Mouse (Mus musculus) neural tube, embryonic 13.5 days (tissue): ENCODE results near the gene Clpb. TPM values are rescaled to one million over a fixed set of nuclear protein-coding genes. Genes with fewer than 3 reads are reported as not detected.
"Not testable (repeated sequence)": the region's sequence is repeated elsewhere in the genome, so short reads cannot be mapped to it uniquely, and the experiment has no call there.

ENCODE experiments used
- ATAC-seq: fragments of 200-750 bp; cut with Nextera tagmentation; 2 replicates; pipeline ENCODE4 v1.8.0; 2017; ENCODE audit warnings: low read depth, mild to moderate bottlenecking, moderate TSS enrichment, moderate library complexity
- H3K27ac ChIP-seq: fragments of 300-500 bp; sonication (generic); replicated peaks from 2 replicates; pipeline ENCODE4 v1.5.1; 2015; ENCODE audit warnings: moderate library complexity, mild to moderate bottlenecking, inconsistent platforms
- H3K27me3 ChIP-seq: fragments of 300-500 bp; sonication (generic); 2 replicates; pipeline ENCODE4 v1.6.1; 2015; ENCODE audit warnings: mild to moderate bottlenecking, inconsistent platforms
- H3K36me3 ChIP-seq: fragments of 300-500 bp; sonication (generic); 2 replicates; pipeline ENCODE4 v1.6.1; 2015; ENCODE audit warnings: mild to moderate bottlenecking, inconsistent platforms
- H3K4me1 ChIP-seq: fragments of 300-500 bp; sonication (generic); replicated peaks from 2 replicates; pipeline ENCODE4 v1.6.1; 2015; ENCODE audit warnings: inconsistent platforms
- H3K4me2 ChIP-seq: fragments of 300-500 bp; sonication (generic); 2 replicates; pipeline ENCODE4 v1.6.1; 2015; ENCODE audit warnings: inconsistent platforms, mild to moderate bottlenecking, moderate library complexity
- H3K4me3 ChIP-seq: fragments of 300-500 bp; sonication (generic); 2 replicates; pipeline ENCODE4 v1.5.1; 2015; ENCODE audit warnings: mild to moderate bottlenecking, inconsistent platforms
- H3K9ac ChIP-seq: fragments of 300-500 bp; sonication (generic); 2 replicates; pipeline ENCODE4 v1.6.1; 2015; ENCODE audit warnings: moderate library complexity, mild to moderate bottlenecking, inconsistent platforms
- H3K9me3 ChIP-seq: fragments of 300-500 bp; sonication (generic); 2 replicates; pipeline ENCODE4 v1.6.1; 2016; ENCODE audit warnings: inconsistent platforms
- WGBS: fragments of 180-500 bp; shearing (Covaris S2); methylation state at CpG from one replicate; pipeline ENCODE4 v1.1.7; 2015; 5-methylcytosine and 5-hydroxymethylcytosine counted together
- polyA plus RNA-seq: library from polyadenylated mRNA; unstranded; fragments of >200 nt; fragmentation: Nextera tagmentation; extraction: Ambion mirVana; gene quantifications from 2 replicates; pipeline ENCODE4 v1.2.1, GENCODE M21; 2015

The Clpb gene
- 30.4 and 33.8 TPM in 2 replicates for polyA plus RNA-seq

GRCm38 (mm10) chr7:101663514-101664159, at the start of gene Clpb:
Gene Clpb, plus strand, starts transcription at chr7:101663633.
- Histone ChIP-seq H3K9me3 (no peaks in the 10 kb centered on the region), H3K4me3 (peak within 1 kb of the TSS; percentile 60), H3K4me2 (peak within 1 kb of the TSS; percentile 66), H3K36me3 (peaks cover 3% of the 10 kb centered on the region; the same call in 1 of the 2 replicates), H3K27ac (peak within 1 kb of the TSS; percentile 70), H3K4me1 (peaks cover 34% of the 10 kb centered on the region), H3K9ac (peak within 1 kb of the TSS; percentile 60), H3K27me3 (no peaks in the 10 kb centered on the region)
- WGBS = 1% methylated on average over 49 of the region's 49 CpGs
- peak; percentile 99 for ATAC-seq

- no peak for ATAC-seq
- Histone ChIP-seq H3K4me3 (no peak overlapping the region), H3K4me2 (no peak overlapping the region), H3K9ac (no peak overlapping the region), H3K36me3 (no peaks in the 10 kb centered on the region), H3K4me1 (no peaks in the 10 kb centered on the region), H3K27me3 (no peaks in the 10 kb centered on the region), H3K27ac (no peak overlapping the region), H3K9me3 (no peaks in the 10 kb centered on the region)
- WGBS = 80% methylated on average over 7 of the region's 7 CpGs
Observed at GRCm38 (mm10) chr7:101615406-101615805, 48.0 kb upstream of the Clpb start.

- H3K27ac ChIP-seq = no peak overlapping the region
- no peak overlapping the region for H3K4me3 ChIP-seq
- no peak overlapping the region for H3K4me2 ChIP-seq
- no peak overlapping the region for H3K9ac ChIP-seq
- H3K27me3 ChIP-seq = no peaks in the 10 kb centered on the region
- ATAC-seq = no peak
- whole genome bisulfite sequencing = 85% methylated on average over 6 of the region's 6 CpGs
- H3K4me1 ChIP-seq = no peaks in the 10 kb centered on the region
- no peaks in the 10 kb centered on the region for H3K9me3 ChIP-seq
- no peaks in the 10 kb centered on the region for H3K36me3 ChIP-seq
Observed at GRCm38 (mm10) chr7:101616136-101616835, 47.1 kb upstream of the Clpb start.

GRCm38 (mm10) chr7:101617438-101618165, 45.8 kb upstream of the Clpb start:
- no peaks in the 10 kb centered on the region for H3K4me1 ChIP-seq
- no peak overlapping the region for H3K4me2 ChIP-seq
- no peak for ATAC-seq
- no peak overlapping the region for H3K9ac ChIP-seq
- H3K27me3 ChIP-seq = no peaks in the 10 kb centered on the region
- no peaks in the 10 kb centered on the region for H3K9me3 ChIP-seq
- H3K4me3 ChIP-seq = no peak overlapping the region
- no peak overlapping the region for H3K27ac ChIP-seq
- H3K36me3 ChIP-seq = no peaks in the 10 kb centered on the region
- WGBS = 67% methylated on average over 10 of the region's 10 CpGs

- H3K27me3 ChIP-seq = no peaks in the 10 kb centered on the region
- no peak for ATAC-seq
- H3K9me3 ChIP-seq = no peaks in the 10 kb centered on the region
- H3K9ac ChIP-seq = no peak overlapping the region
- H3K27ac ChIP-seq = no peak overlapping the region
- no peak overlapping the region for H3K4me2 ChIP-seq
- WGBS = 84% methylated on average over 7 of the region's 7 CpGs
- H3K36me3 ChIP-seq = no peaks in the 10 kb centered on the region
- H3K4me1 ChIP-seq = peaks cover 5% of the 10 kb centered on the region
- H3K4me3 ChIP-seq = no peak overlapping the region
Observed at GRCm38 (mm10) chr7:101618273-101618672, 45.2 kb upstream of the Clpb start.

- 30% methylated on average over 4 of the region's 4 CpGs for WGBS
- Histone ChIP-seq H3K4me3 (no peak overlapping the region), H3K4me1 (peaks cover 19% of the 10 kb centered on the region), H3K27me3 (no peaks in the 10 kb centered on the region), H3K36me3 (no peaks in the 10 kb centered on the region), H3K9me3 (no peaks in the 10 kb centered on the region), H3K27ac (no peak overlapping the region), H3K4me2 (no peak overlapping the region), H3K9ac (no peak overlapping the region)
- ATAC-seq = no peak
Observed at GRCm38 (mm10) chr7:101620373-101620772, 43.1 kb upstream of the Clpb start.

- H3K4me1 ChIP-seq = peaks cover 19% of the 10 kb centered on the region
- not testable (repeated sequence) for H3K9me3 ChIP-seq, H3K9ac ChIP-seq, H3K27me3 ChIP-seq, H3K4me3 ChIP-seq, H3K36me3 ChIP-seq, H3K4me2 ChIP-seq, ATAC-seq, H3K27ac ChIP-seq
- 89% methylated on average over 4 of the region's 4 CpGs for WGBS
Observed at GRCm38 (mm10) chr7:101621861-101622260, 41.6 kb upstream of the Clpb start.

- Histone ChIP-seq H3K4me2 (no peak overlapping the region), H3K4me1 (peaks cover 19% of the 10 kb centered on the region), H3K27me3 (no peaks in the 10 kb centered on the region), H3K27ac (no peak overlapping the region), H3K4me3 (no peak overlapping the region), H3K36me3 (no peaks in the 10 kb centered on the region), H3K9ac (no peak overlapping the region), H3K9me3 (no peaks in the 10 kb centered on the region)
- ATAC-seq = no peak
- 68% methylated on average over 6 of the region's 6 CpGs for WGBS
Observed at GRCm38 (mm10) chr7:101624283-101624682, 39.1 kb upstream of the Clpb start.

- peaks cover 19% of the 10 kb centered on the region for H3K4me1 ChIP-seq
- not testable (repeated sequence) for ATAC-seq, H3K9me3 ChIP-seq, H3K36me3 ChIP-seq, H3K27ac ChIP-seq, H3K4me2 ChIP-seq, H3K27me3 ChIP-seq, H3K9ac ChIP-seq, H3K4me3 ChIP-seq
- 69% methylated on average over 7 of the region's 7 CpGs for WGBS
Observed at GRCm38 (mm10) chr7:101627166-101627565, 36.3 kb upstream of the Clpb start.

- no peaks in the 10 kb centered on the region for H3K36me3 ChIP-seq
- WGBS = 60% methylated on average over 2 of the region's 2 CpGs
- ATAC-seq = no peak
- no peak overlapping the region for H3K9ac ChIP-seq
- no peak overlapping the region for H3K27ac ChIP-seq
- H3K27me3 ChIP-seq = no peaks in the 10 kb centered on the region
- H3K9me3 ChIP-seq = no peaks in the 10 kb centered on the region
- H3K4me1 ChIP-seq = peaks cover 12% of the 10 kb centered on the region; the same call in 1 of the 2 replicates
- no peak overlapping the region for H3K4me2 ChIP-seq
- no peak overlapping the region for H3K4me3 ChIP-seq
Observed at GRCm38 (mm10) chr7:101628481-101628880, 35.0 kb upstream of the Clpb start.

GRCm38 (mm10) chr7:101633629-101634177, 29.7 kb upstream of the Clpb start:
- H3K36me3 ChIP-seq = no peaks in the 10 kb centered on the region
- H3K4me2 ChIP-seq = no peak overlapping the region
- H3K27ac ChIP-seq = no peak overlapping the region
- H3K4me3 ChIP-seq = no peak overlapping the region
- no peaks in the 10 kb centered on the region for H3K9me3 ChIP-seq
- H3K27me3 ChIP-seq = no peaks in the 10 kb centered on the region
- H3K4me1 ChIP-seq = no peaks in the 10 kb centered on the region
- ATAC-seq = no peak
- no peak overlapping the region for H3K9ac ChIP-seq
- 69% methylated on average over 8 of the region's 8 CpGs for WGBS

- no peak for ATAC-seq
- H3K36me3 ChIP-seq = no peaks in the 10 kb centered on the region
- H3K9ac ChIP-seq = no peak overlapping the region
- no peaks in the 10 kb centered on the region for H3K9me3 ChIP-seq
- no peak overlapping the region for H3K27ac ChIP-seq
- H3K4me3 ChIP-seq = no peak overlapping the region
- H3K27me3 ChIP-seq = no peaks in the 10 kb centered on the region
- H3K4me2 ChIP-seq = no peak overlapping the region
- WGBS = 87% methylated on average over 4 of the region's 4 CpGs
- no peaks in the 10 kb centered on the region for H3K4me1 ChIP-seq
Observed at GRCm38 (mm10) chr7:101634513-101634912, 28.9 kb upstream of the Clpb start.
